Mouse (Mus musculus) left cerebral cortex, adult 11 months (tissue): Measurements from ENCODE around the gene Ddo.
A peak's percentile ranks its signal among the peaks of the same experiment; 100 is the strongest.

Experiments
- DNase-seq: peaks from one replicate; pipeline ENCODE4 v3.0.0; 2022; ENCODE audit warnings: low spot score

The Ddo gene

DNA sequence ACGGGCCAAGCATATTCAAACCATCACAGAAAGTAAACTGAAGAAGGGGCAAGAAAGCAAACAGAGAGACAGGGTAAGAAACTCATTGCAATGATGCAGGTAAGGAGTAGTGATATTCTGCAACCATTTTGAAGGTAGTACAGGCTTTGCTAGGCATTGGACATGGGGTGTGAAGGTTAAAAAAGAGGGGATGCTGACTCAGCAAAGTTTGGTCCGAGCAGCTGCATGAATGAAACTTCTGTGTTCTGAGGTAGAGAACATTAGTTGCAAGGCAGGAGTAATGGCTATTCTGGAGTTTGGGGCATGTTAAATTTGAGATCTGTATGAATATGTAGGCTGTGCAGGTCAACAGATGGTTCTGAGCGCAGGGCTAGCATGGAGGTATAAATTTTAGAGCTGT lies 35.5 kb downstream of the Ddo start:
- no peak for DNase-seq

DNA sequence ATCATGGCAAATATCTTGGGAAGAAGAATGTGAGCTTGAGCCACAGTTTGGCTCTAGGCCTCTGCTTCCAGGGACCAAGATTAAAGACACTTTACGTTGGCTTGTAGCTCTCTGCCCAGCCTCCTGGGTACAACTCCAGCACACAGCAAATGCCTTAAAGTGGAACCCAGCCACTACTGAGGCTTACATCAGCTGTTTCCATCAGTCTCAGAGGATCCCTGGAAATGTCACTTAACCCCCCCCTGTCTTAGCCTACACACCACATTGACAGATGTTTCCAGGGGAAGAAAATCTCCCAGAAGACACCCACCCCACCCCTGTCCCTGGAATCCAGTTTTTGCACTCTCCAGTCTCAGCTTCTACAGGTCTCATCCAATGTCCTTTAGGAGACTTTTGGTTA lies 37.1 kb downstream of the Ddo start:
- no peak for DNase-seq

DNA sequence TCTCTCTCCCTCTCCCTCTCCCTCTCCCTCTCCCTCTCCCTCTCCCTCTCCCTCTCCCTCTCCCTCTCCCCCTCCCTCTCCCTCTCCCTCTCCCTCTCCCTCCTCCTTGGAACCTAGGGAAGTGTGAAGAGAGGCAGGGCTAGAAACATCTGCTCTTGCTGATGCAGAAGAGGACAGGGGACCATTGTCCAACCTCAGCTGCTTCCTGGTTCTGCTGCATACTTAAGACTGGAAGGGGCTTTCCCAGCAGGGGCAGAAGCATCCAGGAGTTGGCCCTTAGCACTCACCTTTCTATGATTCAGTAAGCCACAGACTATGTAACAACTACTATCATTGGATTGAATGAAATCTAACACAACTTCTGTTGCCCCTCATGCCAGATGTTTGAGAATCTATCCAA lies 38.8 kb downstream of the Ddo start:
- no peak for DNase-seq

DNA sequence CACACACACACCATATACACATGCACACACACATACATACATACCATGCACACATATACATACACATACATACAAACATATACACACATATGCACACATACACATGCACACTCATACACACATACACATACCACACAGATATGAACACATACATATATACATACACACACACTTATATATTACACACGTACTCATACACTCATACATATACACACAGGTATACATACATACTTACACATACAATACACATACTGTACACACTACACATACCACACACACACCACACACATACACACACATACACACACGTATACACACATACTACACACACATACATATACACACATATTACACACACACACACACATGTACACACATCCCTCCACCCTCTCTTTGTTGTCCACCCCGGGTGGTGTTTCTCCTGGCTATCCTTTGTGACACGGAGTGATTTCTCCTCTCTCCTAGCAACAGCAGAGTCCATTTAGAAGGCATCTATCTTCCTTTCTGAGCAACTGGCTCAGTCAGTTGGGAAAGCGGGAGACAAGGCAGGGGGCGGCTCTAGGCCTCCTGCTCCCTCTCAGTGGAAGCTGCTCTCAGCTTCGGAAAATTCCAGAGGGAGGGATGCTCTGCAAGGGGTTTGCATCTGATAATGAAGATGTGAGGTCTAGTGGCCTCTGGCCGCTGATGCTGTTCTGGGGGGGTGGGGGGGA lies 42.9 kb downstream of the Ddo start:
- DNase-seq: no peak

DNA sequence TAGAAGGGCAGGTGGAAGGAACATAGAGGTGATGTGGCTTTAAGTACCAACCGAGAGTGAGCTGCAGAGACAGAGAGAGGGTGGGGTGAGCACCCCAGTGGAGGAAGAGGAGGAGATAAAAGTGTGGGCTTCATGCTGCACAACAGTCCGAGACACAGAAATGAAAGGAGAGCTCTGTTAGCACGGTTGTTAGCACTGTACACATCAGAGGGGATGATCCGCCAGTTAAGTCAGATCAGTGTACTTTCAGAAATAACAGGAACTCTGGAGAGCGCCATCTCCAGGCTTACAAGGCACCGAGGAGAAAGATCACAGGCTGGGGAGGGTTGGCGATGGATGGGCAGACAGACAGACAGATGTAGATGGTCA lies 43.5 kb downstream of the Ddo start:
- no peak for DNase-seq

DNA sequence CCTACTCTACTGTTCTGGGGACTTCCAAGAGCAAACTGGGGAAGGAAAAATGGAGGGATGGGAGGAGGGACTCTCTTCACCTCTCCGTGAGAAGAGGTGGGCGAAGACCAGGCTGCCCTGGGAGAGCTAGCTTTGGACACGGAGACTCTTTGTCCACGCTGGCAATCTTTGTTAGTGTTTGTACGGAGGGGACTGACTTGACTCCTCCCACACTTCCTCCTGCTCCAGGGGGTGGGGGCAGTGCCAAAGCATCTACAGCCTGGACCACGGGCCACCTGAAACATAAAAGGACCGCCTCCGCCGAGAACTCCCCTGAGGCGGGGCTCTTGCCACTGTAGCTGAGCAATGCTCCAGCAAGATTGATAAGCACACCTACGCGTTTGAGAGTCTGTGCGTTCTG lies 44.3 kb downstream of the Ddo start:
- no peak for DNase-seq

- DNase-seq: no peak
These were observed 46.1 kb downstream of the Ddo start for GRCm38 (mm10) chr10:40675921-40676320.

DNA sequence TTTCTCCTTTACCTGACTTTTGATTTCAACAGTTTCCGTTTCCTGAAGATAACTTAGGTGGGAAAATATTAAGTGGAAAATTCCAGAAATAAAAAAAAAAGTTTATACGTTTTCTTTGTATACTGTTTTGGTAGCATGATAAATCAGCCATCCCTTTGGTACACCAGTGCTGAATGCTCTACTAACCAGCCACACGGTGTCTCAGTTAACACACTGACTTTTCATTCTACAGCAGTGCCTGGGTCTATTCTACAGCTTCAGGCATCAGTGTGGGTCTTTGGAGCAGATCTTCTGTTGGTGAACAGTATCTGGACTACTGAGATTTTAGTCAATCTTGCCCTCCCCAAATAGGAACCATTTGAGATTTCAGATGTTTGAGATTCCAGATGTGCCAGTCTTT lies 48.7 kb downstream of the Ddo start:
- DNase-seq: no peak

GRCm38 (mm10) chr10:40682470-40682869 lies 52.7 kb downstream of the Ddo start:
- peak; percentile 69 for DNase-seq

- no peak for DNase-seq
These were observed 53.5 kb downstream of the Ddo start, which contains the start of gene Mettl24 for GRCm38 (mm10) chr10:40683092-40683867. Gene Mettl24, plus strand, starts transcription at chr10:40683282.

DNA sequence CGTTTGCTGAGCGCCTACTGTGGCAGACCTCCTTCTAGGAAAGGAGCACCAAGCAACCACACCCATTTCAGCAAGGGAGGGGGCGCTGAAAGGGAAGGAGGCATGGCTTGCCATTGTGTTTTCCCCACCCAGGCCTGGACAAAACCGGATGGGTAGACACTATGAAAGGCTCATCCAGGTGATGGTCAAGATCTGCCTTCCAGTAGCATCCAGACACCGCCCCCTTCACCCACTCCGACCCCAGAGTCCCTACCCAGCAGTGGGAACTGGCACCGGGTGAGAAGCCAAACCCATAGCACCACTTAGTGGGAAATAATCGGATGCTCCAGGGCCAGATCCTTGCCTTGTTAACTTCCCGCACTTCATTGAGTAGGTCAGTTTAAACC lies 54.0 kb downstream of the Ddo start:
- DNase-seq: no peak

DNA sequence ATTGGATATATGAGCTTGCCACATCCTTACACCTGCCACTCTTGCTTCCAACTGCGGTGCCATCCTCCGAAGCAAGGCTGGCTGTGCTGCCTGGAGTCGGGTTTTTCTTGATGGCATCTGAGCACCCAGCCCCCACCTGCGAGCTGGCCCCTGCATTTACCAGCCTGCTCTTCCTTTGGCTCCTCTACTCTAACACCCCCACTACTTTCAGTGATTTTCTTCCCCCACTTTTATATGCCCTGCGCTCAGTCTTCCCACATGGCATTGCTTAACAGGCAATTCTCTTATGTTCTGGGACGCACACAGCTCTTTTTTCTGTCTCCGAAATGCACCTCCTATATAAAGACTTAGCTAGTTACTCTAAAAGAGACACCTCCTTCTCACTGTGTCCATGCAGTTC lies 54.5 kb downstream of the Ddo start:
- no peak for DNase-seq

- DNase-seq: no peak
These were observed 55.8 kb downstream of the Ddo start for GRCm38 (mm10) chr10:40685641-40686040.

DNA sequence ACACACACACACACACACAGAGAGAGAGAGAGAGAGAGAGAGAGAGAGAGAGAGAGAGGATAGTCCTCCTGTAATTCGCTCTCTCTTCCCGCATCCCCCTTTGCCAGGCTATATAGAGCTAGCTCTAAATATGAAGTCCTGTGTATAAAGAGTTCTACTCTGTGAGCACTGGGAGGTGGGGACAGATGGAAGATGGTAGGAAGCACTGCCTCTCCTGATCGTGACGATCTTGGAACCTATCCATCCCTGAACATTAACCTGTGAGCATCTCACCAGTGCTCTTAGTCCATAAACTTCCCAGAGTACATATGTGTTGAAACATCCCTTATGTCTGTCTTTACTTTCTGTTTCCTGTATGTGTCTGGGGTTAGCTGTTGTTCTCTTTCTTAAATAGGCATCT lies 57.2 kb downstream of the Ddo start:
- DNase-seq: no peak

DNA sequence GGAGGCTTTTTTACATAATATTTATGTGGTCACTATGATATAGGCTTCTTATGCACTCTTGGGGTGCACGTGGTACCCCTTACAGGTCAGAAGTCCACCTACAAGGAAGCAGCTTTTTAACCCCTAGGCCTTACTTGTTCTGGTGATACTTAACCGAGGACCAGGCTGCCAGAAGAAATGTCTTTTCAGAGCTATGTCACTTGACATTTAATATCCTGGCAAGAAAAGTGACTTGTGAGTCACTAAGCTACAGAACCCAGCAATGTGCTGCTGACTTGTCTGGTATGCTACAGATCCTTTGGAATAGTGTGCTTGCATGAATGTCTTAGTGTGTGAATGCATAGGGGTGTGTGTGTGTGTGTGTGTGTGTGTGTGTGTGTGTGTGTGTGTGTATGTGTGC lies 57.6 kb downstream of the Ddo start:
- DNase-seq: no peak

- DNase-seq: peak; percentile 76
These were observed 58.5 kb downstream of the Ddo start for GRCm38 (mm10) chr10:40688266-40688665.

- DNase-seq: no peak
These were observed 59.1 kb downstream of the Ddo start for GRCm38 (mm10) chr10:40688873-40689272.

- DNase-seq: no peak
These were observed 68.8 kb downstream of the Ddo start for GRCm38 (mm10) chr10:40698652-40699051.

DNA sequence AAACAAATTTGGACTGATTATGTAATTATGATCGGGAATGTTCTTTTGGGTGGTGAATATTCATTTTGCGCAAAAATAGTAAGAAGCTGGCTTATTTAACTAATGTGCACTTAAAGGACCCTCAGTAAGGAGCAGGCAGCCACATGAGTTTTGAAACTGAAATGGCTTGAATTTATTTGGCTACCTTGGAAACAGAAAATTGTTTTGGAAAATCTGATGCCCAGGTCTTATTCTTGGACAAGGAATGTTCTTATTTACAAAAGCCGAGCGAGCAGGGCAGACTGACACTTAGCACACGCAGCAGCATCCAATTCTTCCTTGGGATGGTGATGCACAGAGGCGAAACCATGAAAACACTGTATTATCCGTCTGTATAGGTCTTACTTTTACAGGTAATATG lies 81.3 kb downstream of the Ddo start:
- DNase-seq: no peak

DNA sequence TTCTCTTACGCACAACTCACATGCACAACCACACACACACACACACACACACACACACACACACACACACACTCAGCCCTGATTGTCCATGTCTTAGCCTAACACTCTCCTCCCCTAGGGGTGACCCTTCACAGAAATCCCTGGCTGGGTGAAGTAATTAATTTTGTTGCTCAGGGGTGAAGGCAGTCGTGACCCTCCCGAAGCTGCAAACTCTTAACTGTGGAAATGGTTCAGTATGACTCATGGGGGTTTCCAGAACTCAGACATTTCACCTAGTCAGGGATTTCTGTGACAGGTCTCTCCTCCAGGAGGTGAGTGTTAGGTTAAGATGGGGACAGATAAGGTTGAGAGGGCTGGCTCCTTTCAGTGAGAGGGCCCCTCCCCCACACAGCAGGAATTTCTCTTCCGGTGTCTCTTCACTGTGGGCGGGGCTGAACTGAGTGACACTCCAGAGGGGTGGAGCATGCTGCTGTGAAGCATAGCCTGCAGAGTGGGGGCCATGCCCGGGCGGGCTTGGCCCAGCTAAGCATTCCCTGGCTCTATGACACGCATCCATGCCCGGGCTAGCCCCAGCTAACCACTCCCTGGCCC lies 83.3 kb downstream of the Ddo start:
- DNase-seq: no peak

- DNase-seq: no peak
These were observed 84.0 kb downstream of the Ddo start for GRCm38 (mm10) chr10:40713829-40714228.

DNA sequence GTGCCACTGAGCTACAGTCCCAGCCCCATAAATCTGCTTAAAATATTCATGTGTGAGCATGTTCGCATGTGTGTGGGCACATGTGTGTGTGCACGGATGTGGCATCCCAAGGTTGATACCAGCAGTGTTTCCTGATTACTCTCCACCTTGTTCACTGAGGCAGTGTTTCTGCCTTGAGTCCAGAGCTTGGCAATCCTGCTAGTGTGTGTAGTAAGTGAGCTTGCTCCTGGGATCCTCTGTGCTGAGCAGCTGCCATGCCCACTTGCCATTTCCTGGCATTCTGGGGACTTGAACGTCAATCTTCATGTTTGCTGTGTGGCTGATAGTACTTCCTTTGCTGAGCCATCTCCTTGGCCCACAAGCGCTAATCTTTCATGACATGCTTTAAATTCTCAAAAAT lies 85.3 kb downstream of the Ddo start:
- no peak for DNase-seq

DNA sequence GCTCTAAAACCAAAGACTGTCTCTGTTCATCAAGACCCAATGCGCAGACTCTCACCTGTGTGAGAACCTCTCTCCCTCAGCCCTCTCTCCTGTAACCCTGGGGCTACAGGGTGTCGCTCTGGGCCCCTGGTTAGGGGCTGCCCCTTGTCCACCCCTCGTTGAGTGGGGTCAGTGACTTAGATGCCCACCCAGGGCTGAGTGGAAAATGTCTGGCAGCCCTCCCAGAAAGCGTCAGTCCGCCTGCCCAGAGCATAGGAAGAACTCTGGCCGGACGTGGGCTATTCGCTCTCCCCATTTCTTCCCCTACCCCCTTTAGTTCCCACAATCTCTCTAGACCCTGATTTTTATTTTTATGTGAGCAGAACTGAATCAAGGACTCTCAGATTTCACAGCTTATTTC lies 86.5 kb downstream of the Ddo start:
- DNase-seq: no peak
